Mouse (Mus musculus) heart, postnatal 0 days (tissue): Measurements from ENCODE around the gene Cfap299.

Experiments
- CTCF ChIP-seq: IDR thresholded peaks from 2 replicates; pipeline ENCODE4 v1.5.1; 2016; ENCODE audit warnings: antibody characterized with exemption, control low read depth, low read depth
- EP300 ChIP-seq: IDR thresholded peaks from 2 replicates; pipeline ENCODE4 v1.6.1; 2016; ENCODE audit warnings: antibody characterized with exemption, low read depth

DNA sequence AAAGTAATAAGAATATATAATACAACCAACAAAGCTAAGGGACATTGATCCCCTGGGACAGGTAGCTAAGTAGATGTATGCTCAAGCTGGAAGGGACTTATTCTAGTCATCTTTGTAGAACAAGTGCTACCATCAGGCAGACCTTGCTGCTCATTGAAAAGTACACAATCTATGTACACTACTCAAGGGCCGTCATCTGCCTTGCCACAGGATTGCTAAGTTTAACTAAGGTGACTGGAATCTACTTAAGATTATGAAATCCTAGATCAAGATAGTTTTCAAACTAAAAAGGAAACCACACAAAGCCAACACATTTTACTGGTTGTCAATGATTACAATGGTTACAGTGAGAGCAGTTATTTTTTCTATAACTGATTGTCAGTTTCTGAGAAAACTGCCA is 483.3 kb downstream of the Cfap299 start:
- TF ChIP-seq CTCF (no peak), EP300 (no peak)
